Comparison of ENCODE assay signal across 10 mouse cellular contexts in the genomic region with DNA sequence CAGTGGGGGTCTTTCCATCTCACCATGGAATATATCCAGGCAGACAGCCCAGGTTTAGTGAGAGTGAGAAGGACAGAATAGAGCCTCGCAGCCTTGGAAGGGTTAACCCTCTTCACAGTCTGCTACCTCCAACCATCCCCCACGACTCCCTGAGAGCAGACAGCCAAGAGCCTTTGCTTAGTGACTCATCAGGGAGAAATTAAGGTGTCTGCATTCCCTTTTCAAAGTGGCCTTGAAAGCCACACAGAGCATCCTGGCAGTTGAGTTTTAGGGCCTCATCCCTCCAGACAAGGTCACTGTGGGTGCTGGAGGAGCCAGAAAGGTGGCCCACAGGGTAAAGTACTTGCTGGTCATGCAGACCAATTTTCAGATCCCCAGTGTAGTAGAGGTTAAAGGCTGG.
DNase-seq lines count a peak whose midpoint lies in the region; ATAC-seq and TF ChIP-seq lines count a peak whose summit lies in the region.
"Had no signal": no experiment of that assay in that cellular context is flagged by ENCODE, and none has a peak within 500 bp of the region (broad histone marks: within the 10 kb centered on the region; RNA-seq: fewer than 3 reads in every experiment).

No protein-coding gene starts in this region.

- TF ChIP-seq CTCF in stomach, postnatal 0 days (IDR thresholded peaks at IDR 0.05; ENCODE audit: low read depth): no peak
- TF ChIP-seq CTCF in thymus, adult 2 months (IDR thresholded peaks at IDR 0.05; ENCODE audit: borderline replicate concordance, control insufficient read depth, extremely low read depth, insufficient read depth, low read length, poor library complexity): no peak

- no peaks in the 10 kb centered on the region for H3K79me2 ChIP-seq in myocyte (ENCODE audit: control insufficient read depth, insufficient read depth)

- H3ac ChIP-seq in myocyte (ENCODE audit: control insufficient read depth, insufficient read length): no peak overlapping the region

- no peaks in the 10 kb centered on the region for H3K9me3 ChIP-seq in stomach, embryonic 15.5 days
- H3K9me3 ChIP-seq in stomach, postnatal 0 days (ENCODE audit: control insufficient read depth, low read length): no peaks in the 10 kb centered on the region
- no peaks in the 10 kb centered on the region for H3K9me3 ChIP-seq in intestine, embryonic 15.5 days

- ATAC-seq in stomach, embryonic 15.5 days (ENCODE audit: insufficient read depth, low FRiP score, low read depth): 0 out of 2 replicates have a peak, but pooled peaks have one; percentile 49
- no peak for ATAC-seq in stomach, postnatal 0 days (ENCODE audit: low FRiP score, low TSS enrichment)
- ATAC-seq in intestine, embryonic 15.5 days: peak; percentile 56; the same call in 1 of the 2 replicates

- no peaks in the 10 kb centered on the region for H3K27me3 ChIP-seq in stomach, embryonic 15.5 days (replicated peaks)
- H3K27me3 ChIP-seq in stomach, postnatal 0 days (ENCODE audit: control insufficient read depth, insufficient read depth, low read length): no peaks in the 10 kb centered on the region
- no peaks in the 10 kb centered on the region for H3K27me3 ChIP-seq in intestine, embryonic 15.5 days (replicated peaks)
- H3K27me3 ChIP-seq in myocyte (ENCODE audit: control insufficient read depth, insufficient read depth, insufficient read length): no peaks in the 10 kb centered on the region
- H3K27me3 ChIP-seq in thymus, adult 2 months (ENCODE audit: control insufficient read depth, insufficient read depth, low read length): no peaks in the 10 kb centered on the region

- H3K4me1 ChIP-seq in stomach, embryonic 15.5 days: no peaks in the 10 kb centered on the region
- H3K4me1 ChIP-seq in stomach, postnatal 0 days (replicated peaks; ENCODE audit: control insufficient read depth, insufficient read depth): no peaks in the 10 kb centered on the region
- H3K4me1 ChIP-seq in intestine, embryonic 15.5 days (replicated peaks): peaks cover 8% of the 10 kb centered on the region; the same call in 1 of the 2 replicates
- no peaks in the 10 kb centered on the region for H3K4me1 ChIP-seq in thymus, adult 2 months (replicated peaks; ENCODE audit: control insufficient read depth, insufficient read depth, low read length)

- 18% methylated on average over 2 of the region's 2 CpGs for WGBS in stomach, embryonic 15.5 days
- 30% methylated on average over 2 of the region's 2 CpGs for WGBS in stomach, postnatal 0 days
- 14% methylated on average over 2 of the region's 2 CpGs for WGBS in intestine, embryonic 15.5 days
- WGBS in thymus, adult 2 months: 47% methylated on average over 2 of the region's 2 CpGs

- H3K27ac ChIP-seq in stomach, embryonic 15.5 days: no peak overlapping the region
- no peak overlapping the region for H3K27ac ChIP-seq in stomach, postnatal 0 days (replicated peaks)
- no peak overlapping the region for H3K27ac ChIP-seq in intestine, embryonic 15.5 days
- no peak overlapping the region for H3K27ac ChIP-seq in thymus, adult 2 months (ENCODE audit: control insufficient read depth, insufficient read depth, low read length)
- H3K27ac ChIP-seq: layer of hippocampus, adult 2 months had no signal

- H3K4me2 ChIP-seq in stomach, embryonic 15.5 days: no peak overlapping the region
- no peak overlapping the region for H3K4me2 ChIP-seq in stomach, postnatal 0 days (replicated peaks; ENCODE audit: low read depth)
- no peak overlapping the region for H3K4me2 ChIP-seq in intestine, embryonic 15.5 days (replicated peaks)
- peak overlapping the region; percentile 35 for H3K4me2 ChIP-seq in myocyte (ENCODE audit: low read depth)

- no peak overlapping the region for H3K9ac ChIP-seq in stomach, embryonic 15.5 days
- no peak overlapping the region for H3K9ac ChIP-seq in stomach, postnatal 0 days (ENCODE audit: low read length)
- no peak overlapping the region for H3K9ac ChIP-seq in intestine, embryonic 15.5 days

- H3K36me3 ChIP-seq in stomach, embryonic 15.5 days: no peaks in the 10 kb centered on the region
- no peaks in the 10 kb centered on the region for H3K36me3 ChIP-seq in stomach, postnatal 0 days (ENCODE audit: control insufficient read depth, insufficient read depth, low read length)
- H3K36me3 ChIP-seq in intestine, embryonic 15.5 days: no peaks in the 10 kb centered on the region
- no peaks in the 10 kb centered on the region for H3K36me3 ChIP-seq in myocyte (ENCODE audit: control insufficient read depth, insufficient read depth)
- no peaks in the 10 kb centered on the region for H3K36me3 ChIP-seq in thymus, adult 2 months (ENCODE audit: control insufficient read depth, insufficient read depth, low read length)

- H3K4me3 ChIP-seq in stomach, embryonic 15.5 days (replicated peaks): no peak overlapping the region
- no peak overlapping the region for H3K4me3 ChIP-seq in stomach, postnatal 0 days (ENCODE audit: low read depth, low read length)
- H3K4me3 ChIP-seq in intestine, embryonic 15.5 days (replicated peaks): no peak overlapping the region
- no peak overlapping the region for H3K4me3 ChIP-seq in myocyte
- no peak overlapping the region for H3K4me3 ChIP-seq in thymus, adult 2 months (ENCODE audit: control insufficient read depth, insufficient read depth, low read length)
- H3K4me3 ChIP-seq: layer of hippocampus, adult 2 months had no signal

- TF ChIP-seq POLR2A in myocyte (IDR thresholded peaks at IDR 0.05; ENCODE audit: insufficient read length, low read depth): no peak
- no peak for TF ChIP-seq POLR2A in thymus, adult 2 months (IDR thresholded peaks at IDR 0.05; ENCODE audit: control insufficient read depth, extremely low read depth, insufficient read depth, low read length, poor library complexity)

- TF ChIP-seq EP300 in stomach, postnatal 0 days (optimal IDR thresholded peaks at IDR 0.05): no peak

- peak; percentile 4 for DNase-seq in kidney, adult 9 months
- no peak for DNase-seq in kidney, adult 8-10 months
- no peak for DNase-seq in stomach, postnatal 0 days (ENCODE audit: low spot score)
- no peak for DNase-seq in liver
- no peak for DNase-seq in thymus, adult 2 months
- DNase-seq: gastrocnemius, postnatal 14 days had no signal

TF ChIP-seq in myocyte, 11 proteins besides CTCF, POLR2A, EP300 and RAD21:
- TF ChIP-seq MYOG (IDR thresholded peaks at IDR 0.05; ENCODE audit: control insufficient read depth in 1 of 3, insufficient read depth in 1 of 3, insufficient read length in 2 of 3, low read depth in 2 of 3): no peak
- TF ChIP-seq MYOD1 (IDR thresholded peaks at IDR 0.05; ENCODE audit: control insufficient read depth in 1 of 3, insufficient read length in 2 of 3, low read depth in 2 of 3): no peak
